Mouse (Mus musculus): ENCODE results near the gene Gm5565.
A peak's percentile ranks its signal among the peaks of the same experiment; 100 is the strongest.
"Not testable (repeated sequence)": the region's sequence is repeated elsewhere in the genome, so short reads cannot be mapped to it uniquely, and the experiment has no call there.

GRCm38 (mm10) chr5:146172744-146173143 is 12.4 kb upstream of the Gm5565 start:
- TF ChIP-seq CTCF (IDR thresholded peaks at IDR 0.05; ENCODE audit: low read depth) = peak; percentile 52
- not testable (repeated sequence) for TF ChIP-seq EP300 (IDR thresholded peaks at IDR 0.05; ENCODE audit: low read depth)

All from liver, embryonic 14.5 days (tissue).